Mouse (Mus musculus) embryonic facial prominence, embryonic 12.5 days (tissue): Measurements from ENCODE around the gene Gm2431. TPM values are rescaled to one million over a fixed set of nuclear protein-coding genes. Genes with fewer than 3 reads are reported as not detected.
"Not testable (repeated sequence)": the region's sequence is repeated elsewhere in the genome, so short reads cannot be mapped to it uniquely, and the experiment has no call there.

Source experiments
- ATAC-seq: fragments of 200-750 bp; cut with Nextera tagmentation; 2 replicates; pipeline ENCODE4 v1.8.0; 2017; ENCODE audit not compliant: insufficient number of reproducible peaks, insufficient read depth, low FRiP score, low TSS enrichment
- H3K27ac ChIP-seq: fragments of 300-500 bp; sonication (generic); 2 replicates; pipeline ENCODE4 v1.5.1; 2016; ENCODE audit warnings: mild to moderate bottlenecking
- H3K27me3 ChIP-seq: fragments of 300-500 bp; sonication (generic); 2 replicates; pipeline ENCODE4 v1.6.1; 2016; ENCODE audit warnings: mild to moderate bottlenecking, moderate library complexity
- H3K36me3 ChIP-seq: fragments of 300-500 bp; sonication (generic); 2 replicates; pipeline ENCODE4 v1.6.1; 2016; ENCODE audit warnings: mild to moderate bottlenecking
- H3K4me1 ChIP-seq: fragments of 300-500 bp; sonication (generic); 2 replicates; pipeline ENCODE4 v1.6.1; 2016
- H3K4me2 ChIP-seq: fragments of 300-500 bp; sonication (generic); replicated peaks from 2 replicates; pipeline ENCODE4 v1.6.1; 2016; ENCODE audit warnings: mild to moderate bottlenecking, moderate library complexity
- H3K4me3 ChIP-seq: fragments of 300-500 bp; sonication (generic); 2 replicates; pipeline ENCODE4 v1.5.1; 2016; ENCODE audit warnings: mild to moderate bottlenecking
- H3K9ac ChIP-seq: fragments of 300-500 bp; sonication (generic); 2 replicates; pipeline ENCODE4 v1.6.1; 2016; ENCODE audit warnings: mild to moderate bottlenecking, moderate library complexity
- H3K9me3 ChIP-seq: fragments of 300-500 bp; sonication (generic); 2 replicates; pipeline ENCODE4 v1.6.1; 2016; ENCODE audit warnings: mild to moderate bottlenecking, moderate library complexity
- WGBS: fragments of 180-500 bp; shearing (Covaris S2); methylation state at CpG from one replicate; pipeline ENCODE4 v1.1.7; 2016; 5-methylcytosine and 5-hydroxymethylcytosine counted together
- polyA plus RNA-seq: library from polyadenylated mRNA; unstranded; fragments of >200 nt; fragmentation: Nextera tagmentation; extraction: Ambion mirVana; gene quantifications from 2 replicates; pipeline ENCODE4 v1.2.1, GENCODE M21; 2016

Gene Gm2431
- polyA plus RNA-seq, 1 experiment from 2014 or later, result not detected

- H3K9me3 ChIP-seq, H3K4me1 ChIP-seq, H3K27ac ChIP-seq, H3K9ac ChIP-seq, ATAC-seq, H3K36me3 ChIP-seq, H3K4me3 ChIP-seq: not testable (repeated sequence)
- Histone ChIP-seq H3K27me3 (0 out of 2 replicates have a peak, but pooled peaks cover 12% of the 10 kb centered on the region), H3K4me2 (peak overlapping the region; percentile 59)
- WGBS, result 20% methylated on average over 2 of the region's 2 CpGs
Observed at GRCm38 (mm10) chr7:142282847-142283246, 24.7 kb upstream of the Gm2431 start.

GRCm38 (mm10) chr7:142279291-142279690, 21.1 kb upstream of the Gm2431 start:
- not testable (repeated sequence) for H3K4me2 ChIP-seq, H3K36me3 ChIP-seq, H3K27ac ChIP-seq, ATAC-seq, H3K9me3 ChIP-seq, H3K9ac ChIP-seq, H3K4me1 ChIP-seq, H3K4me3 ChIP-seq
- H3K27me3 ChIP-seq, result 0 out of 2 replicates have a peak, but pooled peaks cover 12% of the 10 kb centered on the region
- 46% methylated on average over 1 of the region's 1 CpGs for WGBS

DNA sequence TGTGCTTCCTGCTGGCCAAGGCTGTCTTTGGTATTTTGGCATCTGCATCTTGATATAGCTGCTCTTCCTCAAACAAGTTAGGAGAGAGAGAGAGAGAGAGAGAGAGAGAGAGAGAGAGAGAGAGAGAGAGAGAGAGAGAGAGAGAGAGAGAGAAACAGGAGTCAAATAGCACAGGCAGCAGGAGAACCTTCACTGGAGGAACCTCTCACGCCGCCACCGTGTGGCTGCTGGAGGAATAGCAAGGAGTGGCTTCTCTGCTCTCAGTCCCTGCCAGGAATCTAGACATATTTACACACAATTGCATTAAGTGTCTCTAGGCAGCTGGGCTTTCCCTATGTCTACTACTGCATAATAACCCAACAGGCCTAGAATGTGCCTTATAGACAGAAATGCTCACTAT, 20.0 kb upstream of the Gm2431 start:
- 0% methylated on average over 3 of the region's 3 CpGs for WGBS
- not testable (repeated sequence) for H3K4me3 ChIP-seq, H3K27ac ChIP-seq, H3K36me3 ChIP-seq, H3K9me3 ChIP-seq, H3K4me1 ChIP-seq, H3K4me2 ChIP-seq, ATAC-seq, H3K9ac ChIP-seq
- 0 out of 2 replicates have a peak, but pooled peaks cover 12% of the 10 kb centered on the region for H3K27me3 ChIP-seq

DNA sequence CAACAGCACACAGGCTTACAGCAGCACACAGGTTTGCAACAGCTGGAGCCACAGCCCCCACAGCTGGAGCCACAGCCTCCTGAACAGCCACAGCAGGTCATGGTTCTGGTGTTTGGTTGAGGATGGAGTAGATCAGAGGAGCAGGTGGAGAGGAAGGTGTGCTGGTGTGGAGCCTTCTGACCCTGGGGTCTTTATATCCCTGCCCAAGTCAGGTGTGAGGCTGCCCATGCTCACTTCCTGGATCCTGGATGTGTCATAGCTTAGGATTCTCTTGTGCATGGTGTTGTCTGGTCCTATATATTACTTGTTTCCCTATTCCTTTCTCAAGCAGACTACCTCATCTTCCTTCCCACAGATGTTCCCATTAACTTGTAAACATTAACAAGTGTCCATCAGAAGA, 16.1 kb upstream of the Gm2431 start, which contains the start of gene Gm4559:
Gene Gm4559, minus strand, starts transcription at position 101 of the 400 bp plus-strand sequence.
- not testable (repeated sequence) for H3K4me2 ChIP-seq

DNA sequence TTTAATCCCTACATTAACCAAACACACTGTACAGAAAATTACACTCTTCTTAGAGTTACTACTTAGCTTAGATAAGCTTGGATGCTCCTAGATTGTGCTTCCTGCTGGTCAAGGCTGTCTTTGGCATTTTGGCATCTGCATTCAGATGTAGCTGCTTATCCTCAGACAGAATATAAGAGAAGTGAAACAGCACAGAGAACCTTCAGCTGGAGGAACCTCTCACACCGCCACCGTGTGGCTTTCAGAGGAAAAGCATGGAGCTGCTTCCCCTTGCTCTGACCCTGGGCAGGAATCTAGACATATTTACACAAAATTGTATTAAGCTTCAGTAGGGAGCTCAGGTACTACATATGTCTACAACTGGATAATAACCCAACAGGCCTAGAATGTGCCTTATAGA, 2.6 kb downstream of the Gm2431 start:
- Histone ChIP-seq H3K4me1 (no peaks in the 10 kb centered on the region), H3K36me3 (no peaks in the 10 kb centered on the region), H3K27ac (no peak overlapping the region), H3K9me3 (no peaks in the 10 kb centered on the region), H3K4me2 (no peak overlapping the region), H3K4me3 (no peak overlapping the region), H3K27me3 (no peaks in the 10 kb centered on the region; the same call in 1 of the 2 replicates), H3K9ac (no peak overlapping the region)
- 0% methylated on average over 2 of the region's 2 CpGs for WGBS
- no peak for ATAC-seq

More for the DNA sequence above, 16.1 kb upstream of the Gm2431 start, which contains the start of gene Gm4559:
- H3K27me3 ChIP-seq, H3K9ac ChIP-seq, ATAC-seq, H3K4me3 ChIP-seq, H3K27ac ChIP-seq, H3K9me3 ChIP-seq, H3K4me1 ChIP-seq, H3K36me3 ChIP-seq: not testable (repeated sequence)

DNA sequence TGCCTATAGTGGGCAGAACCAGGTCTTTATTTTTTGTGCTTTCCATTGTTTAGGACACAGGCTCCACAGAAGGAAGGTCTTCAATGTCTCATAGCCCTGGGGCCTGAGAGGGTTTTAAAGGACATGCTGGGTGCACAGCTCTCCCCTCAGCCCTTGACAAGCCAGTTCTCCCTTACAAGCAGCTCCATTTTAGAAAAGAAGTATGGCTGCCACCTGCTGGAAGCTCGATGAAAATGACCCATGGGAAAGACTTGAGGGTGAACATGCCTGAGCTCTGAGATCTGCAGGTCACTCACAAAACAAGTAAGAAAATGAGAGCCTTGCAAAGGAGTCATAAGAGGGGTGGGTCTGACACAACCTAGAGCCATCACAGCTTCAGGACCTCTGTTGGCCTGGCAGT, 8.3 kb downstream of the Gm2431 start:
- Histone ChIP-seq H3K4me3 (no peak overlapping the region), H3K36me3 (no peaks in the 10 kb centered on the region), H3K4me1 (no peaks in the 10 kb centered on the region), H3K27me3 (no peaks in the 10 kb centered on the region; the same call in 1 of the 2 replicates), H3K9me3 (no peaks in the 10 kb centered on the region), H3K9ac (no peak overlapping the region), H3K4me2 (no peak overlapping the region), H3K27ac (no peak overlapping the region)
- 0% methylated on average over 1 of the region's 1 CpGs for WGBS
- ATAC-seq, result no peak

- Histone ChIP-seq H3K4me2 (no peak within 1 kb of the TSS), H3K27me3 (no peaks in the 10 kb centered on the region), H3K4me1 (no peaks in the 10 kb centered on the region), H3K27ac (no peak within 1 kb of the TSS), H3K36me3 (no peaks in the 10 kb centered on the region), H3K4me3 (no peak within 1 kb of the TSS), H3K9ac (no peak within 1 kb of the TSS), H3K9me3 (no peaks in the 10 kb centered on the region)
- no peak for ATAC-seq
- 40% methylated on average over 2 of the region's 2 CpGs for WGBS
Observed at GRCm38 (mm10) chr7:142240978-142241377, 17.2 kb downstream of the Gm2431 start, which contains the start of gene Gm40460. Gm40460 (minus strand) TSS chr7:142241078.

GRCm38 (mm10) chr7:142231540-142231939, 26.6 kb downstream of the Gm2431 start:
- no peaks in the 10 kb centered on the region for H3K27me3 ChIP-seq
- 26% methylated on average over 1 of the region's 1 CpGs for WGBS
- H3K36me3 ChIP-seq, result no peaks in the 10 kb centered on the region
- no peaks in the 10 kb centered on the region for H3K4me1 ChIP-seq
- H3K9ac ChIP-seq, result no peak overlapping the region
- no peak overlapping the region for H3K4me3 ChIP-seq
- no peak overlapping the region for H3K27ac ChIP-seq
- ATAC-seq, result no peak
- H3K4me2 ChIP-seq, result no peak overlapping the region
- H3K9me3 ChIP-seq, result no peaks in the 10 kb centered on the region

DNA sequence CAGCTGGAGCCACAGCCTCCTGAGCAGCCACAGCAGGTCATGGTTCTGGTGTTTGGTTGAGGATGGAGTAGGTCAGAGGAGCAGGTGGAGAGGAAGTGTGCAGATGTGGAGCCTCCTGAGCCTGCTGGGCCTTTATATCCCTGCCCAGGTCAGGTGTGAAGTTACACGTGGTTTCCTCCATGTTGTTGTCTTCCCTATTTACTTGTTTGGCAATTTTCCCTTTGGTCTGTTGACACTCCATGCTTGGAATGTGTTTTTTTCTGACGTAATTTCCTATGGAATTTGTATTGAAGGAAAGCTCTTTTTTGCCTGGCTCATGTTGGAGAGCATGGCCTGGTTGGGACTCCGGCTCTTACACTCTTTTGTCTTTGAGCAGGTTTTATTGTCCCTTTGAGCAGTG, 28.3 kb downstream of the Gm2431 start, which contains the start of gene Krtap5-5:
Gene Krtap5-5, minus strand, starts transcription at position 101 of the 400 bp plus-strand sequence.
- not testable (repeated sequence) for H3K9ac ChIP-seq, ATAC-seq
- WGBS, result 55% methylated on average over 3 of the region's 3 CpGs

DNA sequence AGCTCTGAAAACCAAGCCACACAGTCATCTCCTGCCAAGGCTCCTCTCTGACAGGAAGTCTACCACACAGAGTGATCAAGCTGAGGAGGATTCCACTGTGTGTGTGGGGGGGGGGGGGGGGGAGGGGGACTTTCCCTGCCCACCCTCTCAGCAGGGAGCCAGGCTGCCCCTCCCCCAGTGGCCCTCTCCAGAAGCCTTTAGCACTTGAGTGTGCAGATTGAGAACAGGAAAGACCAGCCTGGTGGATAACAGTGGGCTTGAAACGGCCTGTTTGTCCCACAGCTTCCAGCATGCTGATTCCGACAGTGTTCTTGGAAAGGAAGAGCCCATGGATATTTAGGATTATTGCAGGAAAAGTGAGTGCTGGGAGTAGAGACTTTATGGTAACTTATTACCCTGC, 33.6 kb downstream of the Gm2431 start:
- Histone ChIP-seq H3K9me3 (no peaks in the 10 kb centered on the region), H3K9ac (no peak overlapping the region), H3K4me2 (no peak overlapping the region), H3K4me3 (no peak overlapping the region), H3K27me3 (no peaks in the 10 kb centered on the region), H3K27ac (no peak overlapping the region), H3K36me3 (no peaks in the 10 kb centered on the region), H3K4me1 (peaks cover 5% of the 10 kb centered on the region; the same call in 1 of the 2 replicates)
- ATAC-seq, result no peak
- 26% methylated on average over 2 of the region's 2 CpGs for WGBS

More for the DNA sequence above, 28.3 kb downstream of the Gm2431 start, which contains the start of gene Krtap5-5:
- H3K9me3 ChIP-seq, H3K4me3 ChIP-seq, H3K36me3 ChIP-seq, H3K27me3 ChIP-seq, H3K4me2 ChIP-seq, H3K4me1 ChIP-seq, H3K27ac ChIP-seq: not testable (repeated sequence)

- not testable (repeated sequence) for H3K27ac ChIP-seq, H3K9me3 ChIP-seq, H3K4me2 ChIP-seq, ATAC-seq, H3K9ac ChIP-seq, H3K36me3 ChIP-seq, H3K27me3 ChIP-seq, H3K4me1 ChIP-seq, H3K4me3 ChIP-seq
- 56% methylated on average over 1 of the region's 1 CpGs for WGBS
Observed at GRCm38 (mm10) chr7:142212136-142212535, 46.0 kb downstream of the Gm2431 start.

DNA sequence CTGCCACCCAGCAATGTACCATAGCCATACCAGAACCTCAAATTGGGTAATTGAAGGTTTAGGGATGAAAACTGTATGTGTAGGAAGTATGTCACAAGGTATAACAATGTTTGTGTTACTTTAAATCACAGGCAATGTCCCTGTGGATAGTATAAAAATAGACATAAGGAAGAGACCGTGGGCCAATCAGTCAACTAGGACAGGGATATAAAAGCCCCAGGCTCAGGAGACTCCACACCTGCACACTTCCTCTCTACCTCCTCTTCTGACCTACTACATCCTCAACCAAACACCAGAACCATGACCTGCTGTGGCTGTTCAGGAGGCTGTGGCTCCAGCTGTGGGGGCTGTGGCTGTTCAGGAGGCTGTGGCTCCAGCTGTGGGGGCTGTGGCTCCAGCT, 46.6 kb downstream of the Gm2431 start, which contains the start of gene Gm7579:
Gene Gm7579, plus strand, starts transcription at position 301 of the 400 bp plus-strand sequence.
- Histone ChIP-seq H3K9me3 (no peaks in the 10 kb centered on the region), H3K4me1 (no peaks in the 10 kb centered on the region), H3K27me3 (no peaks in the 10 kb centered on the region), H3K4me3 (no peak within 1 kb of the TSS), H3K27ac (no peak within 1 kb of the TSS), H3K4me2 (no peak within 1 kb of the TSS), H3K36me3 (no peaks in the 10 kb centered on the region), H3K9ac (no peak within 1 kb of the TSS)
- 78% methylated on average over 1 of the region's 1 CpGs for WGBS
- no peak for ATAC-seq
